Mouse (Mus musculus) cerebellum, adult 18-20 months (tissue): Measurements from ENCODE around the gene Elf5.

Experiments used
- DNase-seq, 2 experiments: peaks; one replicate each; pipeline ENCODE4 v3.0.0; 2021

The Elf5 gene

GRCm38 (mm10) chr2:103478326-103478725 is 66.8 kb downstream of the Elf5 start:
- no peak for DNase-seq

GRCm38 (mm10) chr2:103480240-103480639 is 68.8 kb downstream of the Elf5 start:
- DNase-seq, result no peak

DNA sequence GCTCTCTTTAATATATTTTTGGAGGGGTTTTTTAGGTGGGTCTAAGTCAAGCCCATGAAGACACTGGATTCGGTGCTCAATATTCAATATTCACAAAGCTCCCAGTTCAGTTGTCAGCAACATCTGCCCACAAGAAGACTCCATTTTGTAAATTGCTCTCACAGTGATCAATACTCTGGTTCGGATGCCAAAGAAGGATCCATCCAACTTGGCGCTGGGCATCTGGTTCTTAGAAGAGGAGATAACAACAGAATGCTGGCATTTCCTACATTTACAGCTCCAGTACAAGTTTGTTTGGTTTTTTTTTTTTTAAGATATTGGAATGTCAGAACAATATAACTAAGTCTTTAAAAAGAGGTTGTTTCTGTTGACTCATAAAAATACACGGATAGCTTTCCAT is 69.4 kb downstream of the Elf5 start:
- no peak for DNase-seq

- DNase-seq, result no peak
Measured at GRCm38 (mm10) chr2:103481314-103482231, 70.1 kb downstream of the Elf5 start.

- DNase-seq, result no peak
Measured at GRCm38 (mm10) chr2:103483289-103483985, 71.9 kb downstream of the Elf5 start.

GRCm38 (mm10) chr2:103483986-103484520 is 72.6 kb downstream of the Elf5 start:
- no peak for DNase-seq

DNA sequence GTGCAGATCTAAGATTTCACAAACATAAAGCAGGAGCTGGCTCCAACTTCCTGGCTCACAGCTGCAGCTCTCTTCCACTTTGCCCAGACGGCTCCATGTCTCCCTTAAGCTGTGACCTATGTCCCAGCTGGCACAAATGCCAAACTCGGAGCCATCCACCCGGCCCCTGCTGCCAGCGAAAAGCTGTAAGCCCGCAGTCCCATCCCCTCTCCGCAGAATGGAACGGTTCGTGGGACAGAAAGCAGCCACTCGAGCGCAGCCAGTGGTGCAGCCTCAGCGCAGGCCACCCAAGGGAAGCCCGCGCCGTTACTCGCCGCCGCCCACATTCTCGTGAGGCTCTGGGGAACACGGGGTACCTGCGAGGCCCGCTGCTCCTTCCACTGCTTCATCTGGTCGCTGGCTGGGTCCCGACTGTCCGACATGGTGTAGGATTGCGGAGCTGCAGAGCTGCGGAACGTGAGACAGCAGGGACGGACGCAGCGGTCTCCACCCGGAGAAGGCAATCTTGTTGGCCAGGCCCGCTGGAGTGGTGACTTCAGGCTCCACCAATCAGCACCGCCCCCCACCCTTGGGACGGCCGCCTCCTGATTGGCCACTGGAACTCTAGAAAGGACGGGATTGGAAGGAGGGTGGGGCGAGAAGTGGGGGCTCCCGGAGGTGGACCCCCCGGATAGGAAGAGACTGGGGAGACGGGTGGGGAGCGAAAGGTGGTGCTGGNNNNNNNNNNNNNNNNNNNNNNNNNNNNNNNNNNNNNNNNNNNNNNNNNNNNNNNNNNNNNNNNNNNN is 73.3 kb downstream of the Elf5 start, which contains the start of gene Cat:
Gene Cat, minus strand, starts transcription at position 544 of the 785 bp plus-strand sequence.
- peak; percentile 92 to 97 for DNase-seq

DNA sequence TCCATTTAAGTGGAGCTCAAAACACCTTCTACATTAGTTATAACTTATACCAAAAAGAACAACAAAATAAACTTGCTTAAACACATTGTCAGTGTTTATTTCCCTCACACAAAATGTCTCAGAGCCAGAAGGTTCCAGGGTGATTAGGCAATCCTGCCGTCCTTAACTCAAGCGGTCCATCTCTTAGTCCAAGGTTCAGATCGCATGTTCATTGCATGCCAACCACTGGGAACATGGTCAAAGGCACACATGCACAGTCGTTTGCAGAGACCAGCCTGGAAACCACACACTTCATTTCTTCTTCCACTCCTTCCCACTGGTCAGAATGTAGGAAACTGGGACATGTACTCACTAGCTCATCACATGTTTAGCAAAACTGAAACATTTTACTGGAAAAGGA is 81.0 kb downstream of the Elf5 start:
- no peak for DNase-seq

DNA sequence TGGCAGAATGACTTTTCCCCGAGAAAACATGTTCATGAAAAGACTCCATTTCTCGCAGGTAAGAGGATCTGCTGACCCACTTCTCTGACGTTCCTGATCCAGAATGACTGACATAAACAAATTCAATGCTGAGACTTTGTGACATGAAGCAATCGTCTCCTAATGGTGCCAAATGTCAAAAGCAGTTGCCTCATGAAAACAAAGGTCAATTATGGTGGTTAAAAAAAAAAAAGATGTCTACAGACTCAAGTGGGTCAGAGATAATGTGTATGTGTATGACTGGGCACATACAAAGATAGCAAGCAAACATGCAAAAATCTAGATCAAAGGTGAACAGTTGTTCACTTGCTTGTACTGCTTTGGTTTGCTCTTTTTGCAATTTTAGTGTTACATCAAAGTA is 82.3 kb downstream of the Elf5 start:
- DNase-seq, result no peak

DNA sequence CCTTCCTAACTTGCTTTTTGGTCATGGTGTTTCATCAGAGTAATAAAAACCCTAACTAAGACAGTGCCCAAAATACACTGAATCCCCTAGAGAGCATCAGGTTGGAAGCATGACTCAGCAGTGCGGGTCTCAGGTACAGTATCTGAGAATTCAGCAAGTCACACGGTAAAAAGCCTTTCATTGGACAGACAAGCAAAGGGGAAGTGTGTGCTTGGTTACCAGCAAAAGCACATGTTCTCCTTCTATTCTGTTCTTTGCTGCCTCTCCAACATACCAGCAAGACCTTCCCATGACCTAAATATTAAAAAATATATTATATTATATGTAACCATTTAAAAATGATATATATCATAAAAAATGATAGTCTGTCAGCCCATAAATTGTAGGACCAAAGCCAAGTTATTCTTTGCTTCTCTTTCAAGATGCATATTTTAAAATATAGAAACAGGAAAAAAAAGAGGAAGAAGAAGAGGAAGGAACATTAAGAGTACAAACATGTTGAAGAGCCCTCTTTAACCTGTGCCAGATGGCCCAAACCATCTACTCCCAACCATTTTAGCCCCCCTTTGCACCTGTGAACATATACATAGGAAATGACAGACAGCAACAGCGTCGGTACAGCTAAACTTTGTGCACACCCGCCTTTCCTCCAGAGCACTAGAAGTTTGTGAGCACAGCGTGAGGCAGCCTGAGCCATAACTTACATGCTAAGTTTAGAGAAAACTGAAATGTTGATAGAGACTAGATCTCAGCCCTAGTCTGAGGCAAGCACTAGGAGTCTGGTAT is 84.3 kb downstream of the Elf5 start:
- DNase-seq, result no peak
